Mouse (Mus musculus) heart, postnatal 4 days (tissue): Measurements from ENCODE around the gene Magi2. TPM values are rescaled to one million over a fixed set of nuclear protein-coding genes. Genes with fewer than 3 reads are reported as not detected.
"Not testable (repeated sequence)": the region's sequence is repeated elsewhere in the genome, so short reads cannot be mapped to it uniquely, and the experiment has no call there.

ENCODE experiments used
- DNase-seq: peaks from one replicate; pipeline ENCODE4 v3.0.0; 2021
- total RNA-seq, 2 experiments: library from RNA; stranded (reverse); gene quantifications; 2 replicates each; pipeline ENCODE4 v1.2.3; 2021

Gene Magi2
- total RNA-seq, 2 experiments from 2014 or later, result 2.0 to 3.8 TPM

DNA sequence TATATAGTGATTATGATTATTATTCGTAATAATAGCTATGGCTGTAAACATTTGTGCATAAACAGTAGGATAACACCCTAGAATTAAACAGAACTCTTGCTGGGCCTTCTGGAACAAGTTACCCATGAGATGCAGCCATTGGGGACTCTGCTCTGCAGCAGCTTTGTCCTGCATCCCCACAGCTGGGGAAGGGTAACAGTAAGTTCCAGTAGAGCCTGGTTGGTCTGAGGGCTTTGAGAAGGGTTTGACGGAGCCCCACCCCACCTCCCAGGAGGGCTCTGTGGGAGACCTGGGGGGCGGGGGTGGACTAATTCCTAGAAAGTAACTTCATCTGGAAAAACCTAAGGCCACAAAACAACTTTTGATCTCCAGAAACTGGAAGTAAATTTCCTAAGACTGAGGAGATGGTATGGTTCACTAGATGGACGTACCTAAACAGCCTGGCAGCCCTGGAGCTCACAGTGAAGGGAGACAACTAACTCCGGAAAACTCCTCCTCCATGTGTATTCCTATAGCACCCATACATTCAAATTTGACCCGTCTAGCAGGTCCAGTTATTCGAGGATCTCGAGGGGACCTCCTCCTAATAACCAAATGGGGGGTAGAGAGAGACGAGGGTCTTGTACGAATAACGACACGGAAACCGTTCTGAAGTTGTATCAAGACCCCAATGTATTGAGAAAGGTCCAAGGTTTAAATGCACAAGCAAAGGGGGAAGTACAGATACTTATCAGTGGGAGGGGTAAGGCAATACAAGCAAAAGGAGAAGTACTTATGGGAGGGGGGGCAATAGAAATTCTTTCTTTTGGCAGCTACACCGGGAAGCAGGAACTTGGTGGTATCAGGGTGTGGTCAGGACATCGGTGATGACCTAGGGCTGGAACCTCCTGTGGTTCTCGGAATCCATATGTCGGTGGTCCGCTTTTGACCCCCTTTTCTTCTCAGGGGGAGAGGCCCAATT is 1479.8 kb downstream of the Magi2 start:
- DNase-seq, result not testable (repeated sequence)

DNA sequence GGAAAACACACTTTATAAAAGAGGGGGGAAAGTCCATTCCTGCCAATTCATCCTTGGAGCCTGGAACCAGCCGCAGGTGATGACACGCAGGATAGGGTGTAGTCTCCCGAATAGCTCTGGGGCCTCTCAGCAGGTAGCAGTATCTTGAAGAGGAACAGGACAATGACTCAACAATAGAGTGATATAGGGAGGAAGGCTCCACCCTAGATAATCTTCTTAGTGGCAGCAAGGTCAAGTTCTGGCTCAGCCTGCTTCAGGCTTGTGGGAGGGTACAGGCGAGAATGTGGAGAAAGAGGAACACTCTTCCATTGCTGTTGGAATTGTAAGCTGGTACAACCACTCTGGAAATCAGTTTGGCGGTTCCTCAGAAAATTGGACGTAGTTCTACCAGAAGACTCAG is 1484.0 kb downstream of the Magi2 start:
- DNase-seq, result not testable (repeated sequence)

DNA sequence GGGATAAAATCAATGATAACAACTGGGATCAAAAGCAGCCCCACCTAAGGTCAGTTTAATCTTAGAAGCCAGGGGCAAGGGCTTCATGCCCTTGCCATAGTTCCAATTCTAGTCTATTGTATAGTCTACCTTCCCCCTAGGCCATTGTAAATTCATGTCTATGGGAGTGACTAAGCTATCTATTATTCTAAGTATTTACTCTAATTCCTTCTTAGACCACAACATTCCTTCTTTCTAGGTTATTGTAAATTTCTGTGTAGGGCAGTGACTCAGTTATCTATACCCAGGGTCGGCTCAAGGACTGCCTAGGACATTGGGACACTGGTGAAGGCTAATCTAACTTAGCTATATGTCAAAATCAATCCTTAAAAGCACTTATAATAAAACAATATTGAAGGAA is 1487.8 kb downstream of the Magi2 start:
- not testable (repeated sequence) for DNase-seq

DNA sequence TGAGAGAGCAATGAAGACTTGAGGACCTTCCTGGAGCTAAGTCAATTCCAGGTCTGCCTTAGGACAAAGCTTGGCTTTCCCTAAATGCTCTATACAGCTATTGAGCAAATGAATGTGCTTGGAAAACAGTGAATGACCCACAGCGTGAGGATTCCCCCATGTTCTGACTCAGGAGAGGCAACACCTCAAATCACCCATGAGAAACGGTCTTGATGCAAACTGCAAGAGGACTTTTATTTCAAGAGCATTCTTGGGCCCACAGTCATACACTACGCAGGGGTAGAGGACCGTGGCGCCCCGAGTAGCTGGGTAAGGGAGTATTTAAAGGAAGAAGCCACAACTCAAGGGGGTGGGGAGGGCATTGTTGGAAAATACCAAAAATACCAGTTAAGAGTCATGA is 1489.1 kb downstream of the Magi2 start:
- not testable (repeated sequence) for DNase-seq

DNA sequence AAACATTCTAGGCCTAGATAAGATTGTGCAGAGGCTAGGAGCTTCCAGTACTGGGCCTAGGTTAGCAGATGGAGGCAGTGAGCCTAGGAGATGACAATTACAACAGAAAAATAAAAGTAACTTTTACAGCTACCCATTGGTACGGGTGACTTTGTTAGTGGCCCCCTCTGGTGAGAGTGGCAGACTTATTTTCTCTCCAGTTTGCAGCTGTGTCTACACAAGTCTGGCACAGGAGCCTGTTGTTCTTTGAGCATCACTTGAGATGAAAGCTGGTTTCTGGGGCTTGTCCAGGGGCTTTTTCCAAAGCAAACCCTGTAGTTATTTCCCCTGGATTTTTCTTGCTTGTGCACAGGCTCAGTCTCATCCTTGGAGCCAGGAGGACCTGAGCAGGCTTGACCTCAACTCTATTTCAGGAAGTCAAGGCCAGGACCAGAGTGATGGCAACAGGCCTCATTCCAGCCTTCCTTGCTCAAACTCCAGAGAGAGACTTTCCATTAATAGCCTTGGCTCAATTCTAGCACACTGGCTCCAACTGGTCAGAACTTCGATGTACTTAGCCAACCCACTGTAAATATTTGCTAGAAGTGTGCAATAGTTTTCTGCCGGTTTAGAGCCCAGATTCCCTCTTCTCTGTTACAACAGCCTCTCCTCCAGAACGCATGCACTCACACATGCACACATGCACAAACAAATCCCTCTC is 1493.5 kb downstream of the Magi2 start:
- DNase-seq, result peak; percentile 11

DNA sequence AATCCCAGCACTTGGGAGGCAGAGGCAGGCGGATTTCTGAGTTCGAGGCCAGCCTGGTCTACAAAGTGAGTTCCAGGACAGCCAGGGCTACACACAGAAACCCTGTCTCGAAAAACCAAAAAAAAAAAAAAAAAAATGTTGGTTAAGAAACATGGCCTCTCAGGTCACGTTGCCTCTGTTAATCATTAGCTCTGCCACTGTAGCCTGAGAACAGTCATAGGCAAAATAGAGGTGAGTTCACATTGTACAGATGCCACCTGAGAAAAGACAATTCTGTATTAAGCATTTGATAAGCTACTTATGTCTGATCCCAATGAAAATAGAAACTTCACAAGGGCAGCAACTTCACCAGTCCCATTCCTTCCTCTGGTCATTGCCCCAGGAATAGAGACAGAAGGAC is 1496.4 kb downstream of the Magi2 start:
- DNase-seq, result not testable (repeated sequence)

DNA sequence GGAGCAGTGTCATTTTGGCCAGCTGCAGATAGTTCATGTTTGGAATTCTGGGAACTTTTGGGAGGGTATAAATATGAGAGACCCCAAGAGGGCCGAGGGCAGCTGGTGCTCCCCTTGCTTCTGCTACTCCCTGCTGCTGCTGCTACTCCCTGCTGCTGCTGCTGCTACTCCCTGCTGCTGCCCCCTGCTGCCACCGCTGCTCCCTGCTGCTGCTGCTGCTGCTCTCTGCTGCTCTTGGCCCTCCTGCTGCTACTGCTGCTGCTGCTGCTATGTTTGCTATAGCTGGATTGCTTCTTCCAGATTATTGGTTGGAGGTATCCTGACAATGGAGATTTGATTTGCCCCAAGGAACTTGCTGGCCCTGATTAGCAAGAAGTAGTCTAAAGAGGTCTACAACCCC is 1512.0 kb downstream of the Magi2 start:
- no peak for DNase-seq

DNA sequence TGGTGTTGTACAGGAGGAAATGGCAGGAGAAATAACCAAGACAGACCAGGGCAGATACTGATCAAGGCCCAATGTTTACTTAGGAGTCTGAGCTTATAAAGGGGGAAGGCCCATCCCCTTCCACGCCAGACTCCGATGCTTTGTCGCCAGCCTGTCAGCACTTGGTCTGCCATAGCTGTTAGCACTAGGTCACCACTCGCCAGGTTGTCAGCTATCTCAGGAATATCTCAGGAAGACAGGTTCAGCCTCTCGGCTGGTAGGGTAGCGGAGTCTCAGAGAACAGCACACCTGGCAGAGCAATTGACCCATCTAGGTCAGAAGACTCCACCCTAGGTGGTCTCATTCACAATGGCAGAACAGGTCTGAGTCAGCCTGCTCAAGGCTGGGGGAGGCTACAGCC is 1514.4 kb downstream of the Magi2 start:
- DNase-seq, result no peak

DNA sequence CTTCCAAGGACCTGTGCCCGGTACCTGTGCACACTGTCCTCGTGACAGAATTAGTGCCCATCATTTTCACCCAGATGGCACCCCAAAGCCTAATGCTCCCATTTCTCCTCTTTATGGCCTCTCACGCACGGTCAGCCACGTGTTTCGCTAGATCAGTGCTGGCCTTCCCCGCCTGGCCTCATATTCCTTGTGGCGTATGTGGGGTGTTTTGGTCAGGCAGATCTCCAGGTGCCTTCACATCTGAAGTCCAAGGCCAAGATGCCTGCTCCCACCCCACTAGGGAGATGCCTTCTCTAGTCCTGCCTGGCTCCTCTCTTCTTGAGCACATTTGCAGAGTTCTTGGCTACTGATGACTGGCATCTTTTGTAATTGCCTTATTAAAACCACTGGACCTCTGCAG is 1515.1 kb downstream of the Magi2 start:
- DNase-seq, result no peak

DNA sequence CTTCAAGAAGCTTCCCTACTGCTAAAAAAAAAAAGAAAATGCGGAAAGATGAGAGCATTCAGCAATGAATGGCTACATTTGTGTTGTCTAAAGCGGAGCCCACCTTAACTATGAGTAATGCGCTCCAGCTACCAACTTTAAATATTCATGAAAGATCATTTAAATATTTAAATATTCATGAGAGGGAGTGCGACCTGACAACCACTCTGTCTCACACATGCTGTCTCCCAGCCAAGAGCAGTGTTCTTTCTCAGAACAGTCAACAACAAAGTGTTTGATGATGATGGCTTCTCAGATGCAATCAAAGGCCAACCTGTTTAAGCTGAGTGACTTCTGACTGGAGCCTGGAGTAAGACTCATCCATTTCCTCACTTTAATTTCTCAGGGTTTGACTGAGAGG is 1521.3 kb downstream of the Magi2 start:
- DNase-seq, result no peak

DNA sequence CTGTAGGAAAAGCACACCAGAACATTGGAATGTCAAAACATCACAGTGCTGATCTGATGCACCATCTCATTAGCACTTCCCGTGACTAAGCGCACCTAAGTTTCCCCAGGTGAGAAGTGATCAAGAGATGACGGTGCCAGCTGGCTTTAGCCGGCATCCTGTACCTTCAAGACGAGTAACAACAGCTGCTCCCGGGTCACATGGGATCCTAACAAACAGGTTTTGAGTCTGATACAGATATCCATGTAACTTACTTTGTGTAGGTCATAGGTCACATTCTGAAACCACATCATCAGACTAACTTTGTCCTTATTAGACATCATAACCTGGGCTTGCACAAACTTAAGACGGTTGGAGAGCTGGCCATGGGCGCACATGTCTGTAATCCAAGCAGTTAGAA is 1522.0 kb downstream of the Magi2 start:
- no peak for DNase-seq

DNA sequence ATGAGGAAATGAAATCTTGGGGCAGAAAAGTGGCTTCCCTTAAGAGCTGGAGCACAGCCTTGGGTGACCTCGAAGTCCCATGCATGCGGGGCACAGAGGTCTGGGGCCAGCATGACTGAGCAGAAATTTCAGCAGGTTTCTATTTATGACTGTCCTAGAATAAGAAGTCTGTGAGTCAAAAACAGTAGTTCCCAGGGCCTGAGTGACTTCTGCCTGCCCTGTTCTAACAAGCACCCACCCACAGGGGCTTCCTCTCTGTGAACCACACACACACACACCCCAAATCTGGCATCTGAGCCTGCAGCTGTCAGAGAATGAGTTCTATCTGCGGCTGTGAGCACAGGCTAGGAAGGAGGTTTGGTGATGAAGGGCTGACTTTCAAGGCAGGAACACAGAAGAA is 1522.7 kb downstream of the Magi2 start:
- DNase-seq, result no peak

DNA sequence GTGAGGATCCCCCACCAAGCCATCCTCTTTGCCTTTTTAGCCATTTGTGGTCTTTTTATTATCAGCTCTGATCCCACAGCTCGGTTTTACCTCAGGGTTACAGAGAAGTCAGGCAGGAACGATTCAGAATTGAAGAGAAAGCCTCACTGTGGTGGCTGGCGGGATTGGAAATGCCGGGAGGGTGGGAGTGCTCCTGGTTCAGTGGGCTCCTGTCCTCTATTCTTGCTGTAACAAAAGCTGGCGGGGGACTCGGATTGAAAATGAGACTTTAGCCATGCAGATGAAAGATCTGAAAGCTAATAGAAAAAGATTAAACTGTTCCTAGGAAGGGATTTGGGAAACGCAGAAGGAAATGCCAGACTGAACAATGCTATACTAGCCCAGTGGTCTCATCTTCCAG is 1524.2 kb downstream of the Magi2 start:
- DNase-seq, result no peak

DNA sequence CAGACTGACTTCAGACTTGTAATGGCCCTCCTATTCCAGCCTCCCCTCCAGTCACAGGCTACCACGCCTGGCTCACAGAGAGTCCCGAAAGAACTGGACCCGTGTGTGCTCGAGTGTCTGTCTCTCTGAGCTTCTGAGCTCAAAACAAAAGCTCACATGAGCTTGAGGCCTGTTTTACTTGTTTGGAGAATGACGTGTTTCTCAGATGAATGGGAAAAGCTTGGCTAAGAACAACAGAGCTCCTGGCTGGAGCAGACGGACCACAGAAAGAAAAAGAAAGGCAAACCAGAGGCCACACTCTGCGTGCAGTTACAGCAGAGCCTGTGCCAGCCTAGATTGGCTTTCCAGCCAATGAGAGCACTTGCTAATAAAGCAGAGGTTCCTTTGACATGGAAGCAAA is 1524.9 kb downstream of the Magi2 start:
- DNase-seq, result no peak

DNA sequence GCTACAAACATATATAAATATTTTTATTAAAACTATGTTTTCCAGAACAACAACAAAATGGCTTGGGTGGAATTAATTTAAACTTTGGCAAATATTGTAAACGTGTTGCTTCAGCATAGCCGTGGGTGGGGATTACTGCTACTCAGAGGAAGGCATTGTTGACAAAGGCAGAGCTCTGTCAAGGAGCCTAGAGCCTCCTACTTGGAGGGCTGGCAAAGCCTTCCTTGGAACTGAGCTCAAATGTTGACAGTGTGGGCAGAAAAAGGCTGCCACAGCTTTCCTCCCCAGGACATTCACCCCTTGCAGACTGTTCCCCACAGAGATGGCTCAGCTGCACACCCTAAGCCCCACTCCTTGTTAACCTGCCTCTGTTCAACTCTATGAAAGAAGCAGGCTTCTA is 1526.3 kb downstream of the Magi2 start:
- no peak for DNase-seq

DNA sequence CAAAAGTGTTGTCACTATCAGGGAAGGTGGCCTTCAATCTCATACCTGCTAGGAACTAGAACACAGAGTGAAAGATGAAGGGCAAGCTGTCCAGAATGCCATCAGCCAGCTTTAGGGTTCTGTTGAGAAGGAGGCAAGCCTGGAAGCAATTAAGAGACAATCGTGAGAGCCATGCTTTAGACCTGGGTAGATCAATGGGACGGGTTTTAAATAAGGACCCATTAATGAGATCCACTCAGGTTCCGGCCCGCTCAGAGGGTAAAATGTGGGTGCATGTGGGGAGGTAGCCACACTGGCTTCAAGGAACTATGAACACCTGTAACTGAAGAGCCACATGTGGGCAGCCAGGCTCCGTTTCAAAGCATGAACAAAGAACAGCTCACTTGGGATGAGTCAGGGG is 1527.1 kb downstream of the Magi2 start:
- no peak for DNase-seq
